Mouse (Mus musculus): ENCODE data around the gene Thbs1. TPM values are rescaled to one million over a fixed set of nuclear protein-coding genes. Genes with fewer than 3 reads are reported as not detected.

Thbs1 gene
- 85.5 and 95.4 TPM in 2 replicates for polyA plus RNA-seq (2014; fragmentation: Nextera tagmentation; extraction: Ambion mirVana)

DNA sequence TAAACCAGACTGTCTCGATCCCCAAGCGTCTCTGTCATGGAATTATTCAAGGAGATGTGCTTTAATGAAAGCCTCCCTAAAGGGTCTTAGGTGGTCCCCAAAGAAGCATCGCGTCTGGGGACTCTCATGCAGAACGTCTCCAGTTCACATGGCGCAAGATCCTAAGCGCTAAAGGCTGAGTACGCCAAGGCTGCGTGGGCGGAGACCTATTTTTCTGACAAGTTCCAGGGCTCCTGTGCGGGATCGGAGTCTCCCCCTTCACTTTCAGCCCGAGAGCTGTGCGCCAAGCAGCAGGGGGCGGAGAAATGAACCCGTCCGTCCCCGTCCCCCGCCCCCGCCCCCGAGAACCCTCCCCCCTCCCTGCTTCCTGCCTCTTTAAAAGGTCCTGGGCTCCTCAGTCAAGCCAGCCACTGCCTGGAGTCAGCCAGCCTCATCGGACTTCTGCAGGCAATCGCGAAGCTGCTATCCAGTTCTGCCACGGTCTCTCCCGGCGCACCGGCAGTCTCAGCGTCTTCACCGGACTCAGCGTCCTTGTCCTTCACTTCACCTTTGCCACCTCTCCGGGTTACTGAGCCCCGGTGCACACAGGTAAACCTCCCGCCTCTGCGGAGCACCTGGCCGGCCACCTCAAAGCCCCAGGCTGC lies at the start of gene Thbs1:
Gene Thbs1 (plus strand): TSS at position 389 of the 644 bp plus-strand sequence.
- Histone ChIP-seq H3K4me2 (peak within 1 kb of the TSS; percentile 84), H3K27me3 (replicated peaks; ENCODE audit: control insufficient read depth, insufficient read depth, low read length) (peaks cover 7% of the 10 kb centered on the region), H3K27ac (ENCODE audit: low read depth, low read length) (no peak within 1 kb of the TSS; the same call in 1 of the 2 replicates), H3K4me3 (ENCODE audit: low read depth, low read length) (peak within 1 kb of the TSS; percentile 48), H3K36me3 (ENCODE audit: control insufficient read depth, insufficient read depth, low read length) (no peaks in the 10 kb centered on the region), H3K4me1 (replicated peaks; ENCODE audit: control insufficient read depth, insufficient read depth, low read length) (peaks cover 3% of the 10 kb centered on the region; the same call in 1 of the 2 replicates), H3K9ac (ENCODE audit: low read depth, low read length) (peak within 1 kb of the TSS; percentile 17), H3K9me3 (ENCODE audit: control insufficient read depth, low read length) (no peaks in the 10 kb centered on the region)
- peak; percentile 70 for ATAC-seq (replicated peaks; ENCODE audit: low FRiP score)
- WGBS, result under 1% methylated on average over 36 of the region's 36 CpGs
- peak; percentile 68 for DNase-seq (ENCODE audit: low spot score)

DNA sequence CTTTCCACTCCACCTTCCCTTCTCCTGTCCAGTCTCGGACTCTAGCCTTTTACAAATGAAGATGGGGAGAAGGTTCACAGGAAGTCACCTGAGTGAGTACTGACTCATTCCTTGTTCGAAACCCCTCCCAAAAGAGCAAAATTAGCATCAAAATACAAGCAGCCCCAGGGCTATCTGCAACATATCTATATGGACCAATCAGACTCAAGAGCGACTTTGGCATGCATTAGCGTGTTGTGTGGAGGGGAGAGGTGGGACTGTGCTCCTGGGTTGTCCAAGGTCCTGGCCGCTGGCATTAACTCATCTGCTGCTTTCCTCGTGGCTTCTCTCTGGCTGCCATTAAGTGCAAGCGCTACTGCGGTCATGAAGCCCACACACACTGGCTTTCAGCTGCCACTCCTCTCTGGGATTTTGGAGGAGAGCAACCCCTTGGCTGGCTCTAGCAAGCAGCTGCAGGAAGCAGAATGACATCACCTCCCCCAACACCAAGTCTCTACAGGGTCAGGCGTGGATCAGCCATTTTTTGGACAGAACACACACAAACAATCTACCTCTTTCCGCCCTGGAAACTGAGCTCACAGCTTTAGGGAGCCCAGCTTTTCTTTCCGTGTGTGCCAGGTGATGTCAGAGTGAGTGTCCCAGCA lies 47.4 kb upstream of the Thbs1 start:
- ATAC-seq (replicated peaks; ENCODE audit: low FRiP score), result no peak

DNA sequence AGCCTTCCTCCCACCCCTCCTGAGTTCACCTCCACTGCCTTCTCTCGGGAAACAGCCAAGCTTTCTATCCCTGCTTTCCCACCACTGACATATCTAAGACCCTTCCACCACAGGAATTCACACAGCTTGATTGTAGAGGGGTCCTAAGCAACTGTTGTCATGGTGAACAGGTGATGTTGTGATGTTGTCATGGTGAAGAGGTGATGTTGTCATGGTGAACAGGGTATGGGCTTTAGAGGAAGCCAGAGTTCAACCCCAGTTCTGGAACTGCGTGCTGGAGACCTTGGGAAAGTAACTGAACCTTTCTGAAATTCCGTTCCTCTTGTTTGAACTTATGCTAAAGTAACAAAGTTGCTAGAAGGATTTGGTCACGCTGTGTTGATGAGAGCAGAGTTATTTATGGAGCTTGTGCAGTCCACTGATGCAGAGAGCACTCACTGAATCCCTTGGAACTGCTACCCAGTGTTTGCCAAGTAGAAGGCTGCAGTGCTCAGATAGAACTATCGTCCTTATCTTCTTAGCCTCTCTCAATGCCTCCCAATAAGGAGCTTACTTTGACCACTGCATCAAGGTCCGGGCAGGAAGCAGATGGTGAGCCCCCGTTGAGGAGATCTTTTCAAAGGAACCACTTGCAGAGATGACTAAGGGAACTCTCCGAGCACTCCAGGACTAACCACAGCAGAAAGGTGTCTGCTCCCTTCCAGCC lies 45.5 kb upstream of the Thbs1 start:
- no peaks in the 10 kb centered on the region for H3K27me3 ChIP-seq (replicated peaks; ENCODE audit: control insufficient read depth, insufficient read depth, low read length)
- H3K4me2 ChIP-seq, result no peak overlapping the region; the same call in 1 of the 2 replicates
- WGBS, result 40% methylated on average over 8 of the region's 8 CpGs
- H3K9me3 ChIP-seq (ENCODE audit: control insufficient read depth, low read length), result no peaks in the 10 kb centered on the region
- DNase-seq (ENCODE audit: low spot score), result no peak
- no peaks in the 10 kb centered on the region for H3K4me1 ChIP-seq (replicated peaks; ENCODE audit: control insufficient read depth, insufficient read depth, low read length)
- peak; percentile 80 for ATAC-seq (replicated peaks; ENCODE audit: low FRiP score)
- H3K27ac ChIP-seq (ENCODE audit: low read depth, low read length), result peak overlapping the region; percentile 48; the same call in 1 of the 2 replicates
- H3K4me3 ChIP-seq (ENCODE audit: low read depth, low read length), result no peak overlapping the region
- H3K9ac ChIP-seq (ENCODE audit: low read depth, low read length), result no peak overlapping the region
- H3K36me3 ChIP-seq (ENCODE audit: control insufficient read depth, insufficient read depth, low read length), result no peaks in the 10 kb centered on the region

More for the DNA sequence above, 47.4 kb upstream of the Thbs1 start:
- H3K9me3 ChIP-seq (ENCODE audit: control insufficient read depth, low read length), result no peaks in the 10 kb centered on the region
- no peak overlapping the region for H3K4me3 ChIP-seq (ENCODE audit: low read depth, low read length)
- DNase-seq (ENCODE audit: low spot score), result no peak
- H3K4me1 ChIP-seq (replicated peaks; ENCODE audit: control insufficient read depth, insufficient read depth, low read length), result no peaks in the 10 kb centered on the region
- H3K27me3 ChIP-seq (replicated peaks; ENCODE audit: control insufficient read depth, insufficient read depth, low read length), result no peaks in the 10 kb centered on the region
- H3K27ac ChIP-seq (ENCODE audit: low read depth, low read length), result no peak overlapping the region
- no peaks in the 10 kb centered on the region for H3K36me3 ChIP-seq (ENCODE audit: control insufficient read depth, insufficient read depth, low read length)
- no peak overlapping the region for H3K4me2 ChIP-seq
- whole genome bisulfite sequencing, result 89% methylated on average over 11 of the region's 11 CpGs
- H3K9ac ChIP-seq (ENCODE audit: low read depth, low read length), result no peak overlapping the region

DNA sequence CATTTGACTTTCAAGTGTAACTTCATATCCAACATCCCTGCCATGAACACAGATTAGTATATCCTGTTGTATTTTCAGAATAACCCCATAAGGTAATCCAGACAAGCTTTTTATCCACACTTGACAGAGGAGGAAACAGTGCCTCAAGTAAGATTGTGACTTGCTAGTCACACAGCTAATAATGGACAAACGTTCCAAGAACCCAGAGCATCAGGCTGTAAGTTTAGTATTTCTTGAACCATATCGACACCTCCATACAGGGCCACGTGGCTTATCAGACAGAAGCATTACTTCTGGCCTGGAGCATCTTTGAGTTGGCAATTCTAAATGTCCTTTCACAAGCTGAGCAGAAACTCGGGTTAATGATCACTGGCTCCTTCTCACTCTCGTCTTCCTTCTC lies 41.7 kb upstream of the Thbs1 start:
- H3K9ac ChIP-seq (ENCODE audit: low read depth, low read length), result no peak overlapping the region
- H3K4me3 ChIP-seq (ENCODE audit: low read depth, low read length), result no peak overlapping the region
- H3K4me1 ChIP-seq (replicated peaks; ENCODE audit: control insufficient read depth, insufficient read depth, low read length), result no peaks in the 10 kb centered on the region
- H3K27ac ChIP-seq (ENCODE audit: low read depth, low read length), result no peak overlapping the region
- H3K4me2 ChIP-seq, result no peak overlapping the region
- no peak for DNase-seq (ENCODE audit: low spot score)
- H3K36me3 ChIP-seq (ENCODE audit: control insufficient read depth, insufficient read depth, low read length), result no peaks in the 10 kb centered on the region
- no peaks in the 10 kb centered on the region for H3K27me3 ChIP-seq (replicated peaks; ENCODE audit: control insufficient read depth, insufficient read depth, low read length)
- ATAC-seq (replicated peaks; ENCODE audit: low FRiP score), result peak; percentile 65
- no peaks in the 10 kb centered on the region for H3K9me3 ChIP-seq (ENCODE audit: control insufficient read depth, low read length)
- 56% methylated on average over 5 of the region's 5 CpGs for WGBS

DNA sequence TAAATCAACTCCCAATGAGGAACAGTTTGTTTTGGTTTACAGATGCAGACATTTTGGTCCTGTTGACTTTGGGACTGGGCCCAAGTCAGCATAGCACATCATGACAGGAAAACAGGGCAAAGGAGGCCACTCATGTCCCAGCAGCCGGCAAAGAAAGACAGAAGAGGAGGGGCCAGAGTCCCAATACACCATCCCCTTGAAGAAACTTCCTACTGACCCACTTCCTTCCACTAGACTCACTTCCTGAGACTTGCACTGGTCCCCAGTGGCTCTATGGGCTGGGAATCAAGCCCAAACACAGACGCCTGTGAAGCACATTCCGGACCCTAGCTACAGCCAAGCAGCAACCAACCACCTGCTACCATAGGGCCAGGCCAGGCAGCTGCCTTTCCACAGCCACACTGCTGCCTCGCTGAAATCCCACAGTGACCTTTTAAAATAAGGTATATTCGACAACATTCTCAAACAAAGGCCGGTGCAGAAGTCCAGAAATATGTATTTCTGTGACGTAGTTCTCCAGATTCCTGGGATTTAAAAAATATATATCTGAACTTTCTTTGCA lies 38.8 kb upstream of the Thbs1 start:
- H3K9ac ChIP-seq (ENCODE audit: low read depth, low read length), result no peak overlapping the region
- no peak for DNase-seq (ENCODE audit: low spot score)
- WGBS, result 90% methylated on average over 7 of the region's 7 CpGs
- ATAC-seq (replicated peaks; ENCODE audit: low FRiP score), result no peak
- no peaks in the 10 kb centered on the region for H3K36me3 ChIP-seq (ENCODE audit: control insufficient read depth, insufficient read depth, low read length)
- H3K27ac ChIP-seq (ENCODE audit: low read depth, low read length), result no peak overlapping the region
- no peaks in the 10 kb centered on the region for H3K4me1 ChIP-seq (replicated peaks; ENCODE audit: control insufficient read depth, insufficient read depth, low read length)
- H3K27me3 ChIP-seq (replicated peaks; ENCODE audit: control insufficient read depth, insufficient read depth, low read length), result no peaks in the 10 kb centered on the region
- no peak overlapping the region for H3K4me2 ChIP-seq
- no peaks in the 10 kb centered on the region for H3K9me3 ChIP-seq (ENCODE audit: control insufficient read depth, low read length)
- no peak overlapping the region for H3K4me3 ChIP-seq (ENCODE audit: low read depth, low read length)

DNA sequence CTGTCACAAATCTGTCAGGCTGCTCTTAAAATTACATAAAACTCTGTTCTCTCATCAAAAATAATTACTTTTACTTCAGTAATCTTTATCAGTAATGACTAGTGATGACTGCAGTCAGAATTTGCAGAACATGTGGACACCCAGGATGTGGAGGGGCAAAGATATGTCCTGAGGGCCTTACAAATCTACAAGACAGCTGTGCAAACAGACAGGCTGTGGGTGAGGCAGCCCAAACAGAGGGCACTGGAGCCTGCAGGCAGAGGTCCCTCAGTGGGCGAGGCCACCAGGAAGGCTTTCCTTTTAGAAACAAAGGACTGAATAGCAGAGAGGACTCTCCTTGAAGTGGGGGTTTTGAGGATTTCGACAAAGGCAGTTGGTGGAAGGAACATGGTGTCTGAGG lies 37.6 kb upstream of the Thbs1 start:
- Histone ChIP-seq H3K4me2 (no peak overlapping the region), H3K4me3 (ENCODE audit: low read depth, low read length) (no peak overlapping the region), H3K36me3 (ENCODE audit: control insufficient read depth, insufficient read depth, low read length) (no peaks in the 10 kb centered on the region), H3K27me3 (replicated peaks; ENCODE audit: control insufficient read depth, insufficient read depth, low read length) (no peaks in the 10 kb centered on the region), H3K9ac (ENCODE audit: low read depth, low read length) (no peak overlapping the region), H3K27ac (ENCODE audit: low read depth, low read length) (no peak overlapping the region), H3K9me3 (ENCODE audit: control insufficient read depth, low read length) (no peaks in the 10 kb centered on the region), H3K4me1 (replicated peaks; ENCODE audit: control insufficient read depth, insufficient read depth, low read length) (no peaks in the 10 kb centered on the region)
- WGBS, result 70% methylated on average over 2 of the region's 2 CpGs
- ATAC-seq (replicated peaks; ENCODE audit: low FRiP score) (no peak), DNase-seq (ENCODE audit: low spot score) (no peak)

DNA sequence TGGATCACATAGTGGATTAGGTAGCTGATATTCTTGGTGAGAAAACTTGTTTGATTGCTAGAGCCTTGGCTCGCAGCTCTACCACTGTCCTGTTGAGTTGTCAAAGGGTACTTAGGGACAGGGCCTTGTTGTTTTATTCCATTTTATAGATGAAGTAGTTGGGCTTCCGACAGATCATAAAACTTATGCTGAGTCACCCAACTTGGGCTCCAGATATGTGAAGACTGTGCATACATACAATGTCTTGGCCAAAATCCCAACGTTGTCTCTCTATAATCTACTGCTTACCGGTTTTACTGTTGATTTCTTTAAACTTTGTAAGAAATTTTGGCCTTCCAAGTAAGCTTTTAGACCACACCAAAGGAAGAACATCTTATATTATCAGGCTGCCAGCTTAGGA lies 36.5 kb upstream of the Thbs1 start:
- Histone ChIP-seq H3K27ac (ENCODE audit: low read depth, low read length) (no peak overlapping the region), H3K9me3 (ENCODE audit: control insufficient read depth, low read length) (no peaks in the 10 kb centered on the region), H3K36me3 (ENCODE audit: control insufficient read depth, insufficient read depth, low read length) (no peaks in the 10 kb centered on the region), H3K4me2 (no peak overlapping the region), H3K9ac (ENCODE audit: low read depth, low read length) (no peak overlapping the region), H3K27me3 (replicated peaks; ENCODE audit: control insufficient read depth, insufficient read depth, low read length) (no peaks in the 10 kb centered on the region), H3K4me1 (replicated peaks; ENCODE audit: control insufficient read depth, insufficient read depth, low read length) (no peaks in the 10 kb centered on the region), H3K4me3 (ENCODE audit: low read depth, low read length) (no peak overlapping the region)
- DNase-seq (ENCODE audit: low spot score) (no peak), ATAC-seq (replicated peaks; ENCODE audit: low FRiP score) (no peak)
- 79% methylated on average over 4 of the region's 4 CpGs for WGBS

DNA sequence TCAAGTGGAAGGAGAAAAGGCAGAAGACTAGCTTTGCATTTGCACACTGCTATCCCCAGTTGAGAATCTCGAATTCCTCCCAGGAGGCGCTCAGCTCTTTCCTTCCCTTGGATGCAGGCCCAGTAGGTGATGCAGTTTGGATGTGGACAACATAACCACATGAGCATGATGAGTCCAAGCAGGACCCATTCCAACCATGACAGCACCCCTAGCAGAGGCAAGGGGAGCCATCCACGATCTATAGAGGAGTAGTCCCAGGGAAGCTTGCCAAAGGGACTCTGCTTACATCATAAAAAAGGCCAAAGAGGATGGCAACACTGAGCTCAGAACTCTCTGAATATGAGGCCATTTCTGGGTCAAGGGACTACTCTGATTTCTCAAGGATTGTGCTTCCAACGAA lies 32.5 kb upstream of the Thbs1 start:
- no peaks in the 10 kb centered on the region for H3K4me1 ChIP-seq (replicated peaks; ENCODE audit: control insufficient read depth, insufficient read depth, low read length)
- H3K27me3 ChIP-seq (replicated peaks; ENCODE audit: control insufficient read depth, insufficient read depth, low read length), result no peaks in the 10 kb centered on the region
- H3K4me2 ChIP-seq, result no peak overlapping the region
- H3K36me3 ChIP-seq (ENCODE audit: control insufficient read depth, insufficient read depth, low read length), result no peaks in the 10 kb centered on the region
- 73% methylated on average over 4 of the region's 4 CpGs for WGBS
- no peak for ATAC-seq (replicated peaks; ENCODE audit: low FRiP score)
- H3K4me3 ChIP-seq (ENCODE audit: low read depth, low read length), result no peak overlapping the region
- no peak overlapping the region for H3K9ac ChIP-seq (ENCODE audit: low read depth, low read length)
- DNase-seq (ENCODE audit: low spot score), result no peak
- no peak overlapping the region for H3K27ac ChIP-seq (ENCODE audit: low read depth, low read length)
- H3K9me3 ChIP-seq (ENCODE audit: control insufficient read depth, low read length), result no peaks in the 10 kb centered on the region
